Mouse (Mus musculus) testis, adult 2 months (tissue): Measurements from ENCODE around the gene Fbxo11.
"Not testable (repeated sequence)": the region's sequence is repeated elsewhere in the genome, so short reads cannot be mapped to it uniquely, and the experiment has no call there.

Experiments
- CTCF ChIP-seq: fragments of 200-500 bp; IDR thresholded peaks from 2 replicates; pipeline ENCODE4 v1.5.1; 2012; ENCODE audit warnings: low read depth, mild to moderate bottlenecking, inconsistent platforms, low read length, moderate library complexity; ENCODE audit not compliant: control insufficient read depth, insufficient read depth, insufficient replicate concordance
- POLR2A ChIP-seq: fragments of 200-500 bp; IDR thresholded peaks from 2 replicates; pipeline ENCODE4 v1.6.1; 2012; ENCODE audit warnings: low read depth, mild to moderate bottlenecking, inconsistent platforms, low read length, moderate library complexity; ENCODE audit not compliant: control insufficient read depth

- TF ChIP-seq CTCF, POLR2A: not testable (repeated sequence)
Observed at GRCm38 (mm10) chr17:88016027-88016426, 49.1 kb downstream of the Fbxo11 start.
